Mouse (Mus musculus) limb, embryonic 12.5 days (tissue): ENCODE measurements at regions not wholly inside any gene's neighbourhood (a gene's known extent, or its start where the extent isn't known, plus 50 kb on each side); places are given as distances from the start of the nearest gene placed in this dataset.

ENCODE experiments used
- ATAC-seq: fragments of 200-750 bp; cut with Nextera tagmentation; 2 replicates; pipeline ENCODE4 v1.8.0; 2017; ENCODE audit warnings: low read depth, moderate TSS enrichment; ENCODE audit not compliant: insufficient number of reproducible peaks, insufficient read depth, low FRiP score, low TSS enrichment
- H3K27ac ChIP-seq: fragments of 300-500 bp; sonication (generic); 2 replicates; pipeline ENCODE4 v1.5.1; 2016; ENCODE audit warnings: mild to moderate bottlenecking, moderate library complexity
- H3K27me3 ChIP-seq: fragments of 300-500 bp; sonication (generic); 2 replicates; pipeline ENCODE4 v1.6.1; 2016; ENCODE audit warnings: mild to moderate bottlenecking, moderate library complexity
- H3K36me3 ChIP-seq: fragments of 300-500 bp; sonication (generic); 2 replicates; pipeline ENCODE4 v1.6.1; 2016; ENCODE audit warnings: mild to moderate bottlenecking, moderate library complexity
- H3K4me1 ChIP-seq: fragments of 300-500 bp; sonication (generic); replicated peaks from 2 replicates; pipeline ENCODE4 v1.6.1; 2016
- H3K4me2 ChIP-seq: fragments of 300-500 bp; sonication (generic); 2 replicates; pipeline ENCODE4 v1.6.1; 2016; ENCODE audit warnings: mild to moderate bottlenecking, moderate library complexity
- H3K4me3 ChIP-seq: fragments of 300-500 bp; sonication (generic); replicated peaks from 2 replicates; pipeline ENCODE4 v1.5.1; 2016; ENCODE audit warnings: mild to moderate bottlenecking
- H3K9ac ChIP-seq: fragments of 300-500 bp; sonication (generic); replicated peaks from 2 replicates; pipeline ENCODE4 v1.6.1; 2016; ENCODE audit warnings: mild to moderate bottlenecking, moderate library complexity
- H3K9me3 ChIP-seq: fragments of 300-500 bp; sonication (generic); 2 replicates; pipeline ENCODE4 v1.6.1; 2016; ENCODE audit warnings: mild to moderate bottlenecking, moderate library complexity
- WGBS: fragments of 180-500 bp; shearing (Covaris S2); methylation state at CpG from one replicate; pipeline ENCODE4 v1.1.7; 2016; 5-methylcytosine and 5-hydroxymethylcytosine counted together

- no peak overlapping the region for H3K9ac ChIP-seq
- H3K36me3 ChIP-seq = no peaks in the 10 kb centered on the region
- no peaks in the 10 kb centered on the region for H3K27me3 ChIP-seq
- no peaks in the 10 kb centered on the region for H3K4me1 ChIP-seq
- H3K4me3 ChIP-seq = no peak overlapping the region
- no peak overlapping the region for H3K27ac ChIP-seq
- no peak overlapping the region for H3K4me2 ChIP-seq
- no peaks in the 10 kb centered on the region for H3K9me3 ChIP-seq
- ATAC-seq = no peak
- 94% methylated on average over 3 of the region's 3 CpGs for WGBS
These were observed 147.8 kb downstream of the Cdc5l start for GRCm38 (mm10) chr17:45285621-45286189.

GRCm38 (mm10) chr17:45281554-45281953 lies 152.0 kb downstream of the Cdc5l start:
- no peaks in the 10 kb centered on the region for H3K9me3 ChIP-seq
- 85% methylated on average over 1 of the region's 1 CpGs for WGBS
- no peaks in the 10 kb centered on the region for H3K36me3 ChIP-seq
- H3K27ac ChIP-seq = no peak overlapping the region
- no peak overlapping the region for H3K4me2 ChIP-seq
- 0 out of 2 replicates have a peak, but pooled peaks cover 8% of the 10 kb centered on the region for H3K27me3 ChIP-seq
- no peak overlapping the region for H3K4me3 ChIP-seq
- no peak overlapping the region for H3K9ac ChIP-seq
- peaks cover 16% of the 10 kb centered on the region for H3K4me1 ChIP-seq
- no peak for ATAC-seq

- H3K9me3 ChIP-seq = no peaks in the 10 kb centered on the region
- H3K27me3 ChIP-seq = peaks cover 8% of the 10 kb centered on the region; the same call in 1 of the 2 replicates
- H3K4me2 ChIP-seq = peak overlapping the region; percentile 38
- no peak overlapping the region for H3K27ac ChIP-seq
- H3K4me3 ChIP-seq = no peak overlapping the region
- WGBS = 7% methylated on average over 3 of the region's 3 CpGs
- peaks cover 16% of the 10 kb centered on the region for H3K4me1 ChIP-seq
- ATAC-seq = no peak
- no peaks in the 10 kb centered on the region for H3K36me3 ChIP-seq
- H3K9ac ChIP-seq = no peak overlapping the region
These were observed 153.7 kb downstream of the Cdc5l start for GRCm38 (mm10) chr17:45279811-45280205.

DNA sequence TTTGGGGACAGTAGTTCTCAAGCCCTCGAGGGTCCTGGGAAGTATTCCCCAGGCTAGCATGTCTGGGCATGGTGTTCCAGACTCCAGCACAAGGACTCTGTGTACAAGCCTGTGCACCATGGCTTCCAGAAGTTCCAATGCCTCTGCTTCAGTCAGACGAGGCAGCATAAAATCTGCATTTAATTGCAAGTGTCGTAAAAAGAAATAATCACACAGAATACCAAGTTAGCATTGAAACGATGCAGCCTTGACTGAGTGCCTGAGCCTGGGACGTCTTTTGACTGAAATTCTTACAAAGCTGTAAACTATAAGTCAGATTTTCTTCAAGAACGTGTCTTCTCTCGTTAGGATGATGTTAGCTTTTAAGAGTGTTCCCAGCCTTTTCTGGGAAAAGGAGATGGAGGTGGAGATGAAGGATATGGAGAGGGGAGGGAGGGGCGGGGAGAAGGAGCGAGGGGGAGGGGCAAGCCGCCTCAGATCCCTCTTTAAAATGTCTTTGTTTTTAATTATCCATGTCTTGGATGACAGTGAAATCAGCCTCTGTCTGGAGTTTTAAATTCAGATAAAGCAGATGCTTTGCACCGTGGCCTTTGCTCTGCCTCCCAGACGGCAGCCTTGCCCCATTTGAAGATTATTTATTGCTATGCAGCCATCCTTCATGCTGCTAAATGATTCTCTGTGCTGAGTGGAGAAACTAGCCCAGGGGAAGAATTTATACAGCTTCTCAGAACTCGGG lies 154.3 kb downstream of the Cdc5l start:
- WGBS = 7% methylated on average over 13 of the region's 13 CpGs
- Histone ChIP-seq H3K27me3 (peaks cover 8% of the 10 kb centered on the region; the same call in 1 of the 2 replicates), H3K36me3 (no peaks in the 10 kb centered on the region), H3K27ac (0 out of 2 replicates have a peak overlapping the region, but pooled peaks have one; percentile 35), H3K4me1 (peaks cover 16% of the 10 kb centered on the region), H3K4me3 (no peak overlapping the region), H3K4me2 (peak overlapping the region; percentile 38), H3K9me3 (no peaks in the 10 kb centered on the region), H3K9ac (no peak overlapping the region)
- no peak for ATAC-seq

DNA sequence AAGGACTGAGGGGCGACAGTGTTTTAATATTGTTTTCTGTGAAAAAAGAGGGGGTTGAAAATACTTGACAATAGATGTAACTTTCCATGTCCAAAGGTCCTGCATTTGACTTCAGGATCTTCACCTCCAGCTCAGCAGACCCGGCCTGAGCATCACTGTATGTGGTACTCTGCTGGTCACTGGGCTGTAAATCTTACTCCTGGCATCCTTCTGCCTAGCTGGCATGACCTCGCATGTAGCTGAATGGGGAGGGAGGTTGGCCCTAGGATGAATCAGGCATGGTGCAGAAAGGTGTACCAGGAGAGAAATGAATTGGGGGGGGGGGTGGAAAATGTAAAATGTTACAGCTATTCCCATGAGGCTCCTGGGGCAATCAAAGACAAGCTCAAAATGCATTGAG lies 156.0 kb downstream of the Cdc5l start:
- Histone ChIP-seq H3K36me3 (no peaks in the 10 kb centered on the region), H3K9ac (no peak overlapping the region), H3K4me2 (no peak overlapping the region), H3K27ac (no peak overlapping the region), H3K27me3 (peaks cover 8% of the 10 kb centered on the region; the same call in 1 of the 2 replicates), H3K4me3 (no peak overlapping the region), H3K9me3 (no peaks in the 10 kb centered on the region), H3K4me1 (peaks cover 16% of the 10 kb centered on the region)
- no peak for ATAC-seq
- WGBS = 70% methylated on average over 3 of the region's 3 CpGs

GRCm38 (mm10) chr17:45276686-45277405 lies 156.7 kb downstream of the Cdc5l start:
- no peak for ATAC-seq
- H3K4me3 ChIP-seq = no peak overlapping the region
- H3K9ac ChIP-seq = no peak overlapping the region
- H3K4me1 ChIP-seq = peaks cover 16% of the 10 kb centered on the region
- no peaks in the 10 kb centered on the region for H3K36me3 ChIP-seq
- no peak overlapping the region for H3K27ac ChIP-seq
- H3K27me3 ChIP-seq = peaks cover 8% of the 10 kb centered on the region; the same call in 1 of the 2 replicates
- H3K4me2 ChIP-seq = no peak overlapping the region
- H3K9me3 ChIP-seq = no peaks in the 10 kb centered on the region
- 78% methylated on average over 12 of the region's 12 CpGs for WGBS

DNA sequence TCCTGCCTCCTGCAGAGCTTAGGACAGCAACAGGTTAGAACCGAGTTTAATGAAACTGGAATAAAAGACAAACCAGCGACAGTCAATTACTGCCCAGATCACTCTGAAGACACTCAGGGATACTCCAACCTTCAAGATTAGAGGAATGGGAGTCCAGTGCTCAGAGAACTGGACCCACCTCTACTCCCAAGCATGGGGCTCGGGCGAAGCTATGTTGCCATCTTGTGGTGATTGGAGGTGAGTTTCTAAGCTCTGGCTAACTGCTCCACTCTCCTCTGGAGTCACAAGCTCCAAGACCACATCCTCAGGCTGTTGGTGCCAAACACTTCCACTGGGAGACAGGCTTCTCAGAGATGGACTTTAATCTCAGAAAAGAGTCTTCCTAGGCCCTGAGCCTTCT lies 158.6 kb downstream of the Cdc5l start:
- no peak overlapping the region for H3K4me2 ChIP-seq
- ATAC-seq = no peak
- WGBS = 68% methylated on average over 4 of the region's 4 CpGs

DNA sequence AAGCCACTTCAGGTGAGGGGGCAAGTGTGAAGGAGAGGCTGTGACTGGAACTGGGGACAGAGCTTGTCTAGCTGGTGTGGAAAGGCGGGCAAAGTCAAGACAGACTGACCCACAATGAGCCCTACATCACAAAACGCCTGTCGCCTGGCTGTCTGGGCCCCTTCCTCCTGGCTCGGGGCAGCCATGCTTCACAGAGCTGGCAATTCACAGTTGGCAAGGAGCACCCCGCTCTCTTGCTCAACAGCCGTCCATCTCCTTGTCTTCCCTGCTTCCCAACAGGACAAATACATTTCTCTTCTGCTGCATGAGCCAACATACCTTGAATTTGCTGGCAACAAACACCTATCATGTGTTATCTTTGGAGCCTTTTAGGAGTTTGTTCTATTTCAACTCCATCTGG lies 166.8 kb downstream of the Cdc5l start:
- Histone ChIP-seq H3K9ac (no peak overlapping the region), H3K36me3 (no peaks in the 10 kb centered on the region), H3K9me3 (peaks cover 5% of the 10 kb centered on the region; the same call in 1 of the 2 replicates), H3K4me2 (no peak overlapping the region), H3K27ac (no peak overlapping the region), H3K4me1 (no peaks in the 10 kb centered on the region; the same call in 1 of the 2 replicates), H3K27me3 (0 out of 2 replicates have a peak, but pooled peaks cover 10% of the 10 kb centered on the region), H3K4me3 (no peak overlapping the region)
- no peak for ATAC-seq
- 77% methylated on average over 6 of the region's 6 CpGs for WGBS

More for the DNA sequence above, 158.6 kb downstream of the Cdc5l start:
- Histone ChIP-seq H3K4me1 (peaks cover 14% of the 10 kb centered on the region), H3K9me3 (peaks cover 5% of the 10 kb centered on the region; the same call in 1 of the 2 replicates), H3K4me3 (no peak overlapping the region), H3K36me3 (no peaks in the 10 kb centered on the region), H3K27me3 (peaks cover 6% of the 10 kb centered on the region; the same call in 1 of the 2 replicates), H3K27ac (no peak overlapping the region), H3K9ac (no peak overlapping the region)

DNA sequence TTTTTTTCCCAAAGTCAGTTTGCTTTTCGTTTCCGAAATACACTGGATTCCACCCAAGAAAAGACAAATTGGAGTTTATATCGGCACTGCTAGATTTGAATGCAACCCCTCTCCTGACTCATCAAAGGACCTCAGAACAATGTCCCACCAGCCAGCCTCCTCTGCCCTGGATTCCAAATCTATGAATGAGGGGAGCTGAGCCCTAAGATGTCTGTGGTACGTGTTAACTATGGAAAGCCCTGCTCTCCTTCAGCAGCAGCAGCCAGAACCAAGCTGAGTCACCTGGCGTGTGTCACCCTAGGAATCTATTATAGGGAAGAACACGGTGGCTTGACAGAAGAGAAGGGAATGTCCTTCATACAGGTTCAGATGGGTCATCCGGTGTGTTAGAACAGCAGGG lies 167.9 kb downstream of the Cdc5l start:
- Histone ChIP-seq H3K9me3 (no peaks in the 10 kb centered on the region), H3K36me3 (no peaks in the 10 kb centered on the region), H3K4me3 (no peak overlapping the region), H3K9ac (no peak overlapping the region), H3K4me2 (no peak overlapping the region), H3K4me1 (no peaks in the 10 kb centered on the region; the same call in 1 of the 2 replicates), H3K27ac (no peak overlapping the region), H3K27me3 (peaks cover 15% of the 10 kb centered on the region; the same call in 1 of the 2 replicates)
- WGBS = 88% methylated on average over 7 of the region's 7 CpGs
- no peak for ATAC-seq

- Histone ChIP-seq H3K4me3 (no peak overlapping the region), H3K4me2 (no peak overlapping the region), H3K27me3 (peaks cover 15% of the 10 kb centered on the region; the same call in 1 of the 2 replicates), H3K36me3 (no peaks in the 10 kb centered on the region), H3K9me3 (no peaks in the 10 kb centered on the region), H3K27ac (no peak overlapping the region), H3K9ac (no peak overlapping the region), H3K4me1 (no peaks in the 10 kb centered on the region; the same call in 1 of the 2 replicates)
- ATAC-seq = no peak
- 53% methylated on average over 6 of the region's 6 CpGs for WGBS
These were observed 169.1 kb downstream of the Cdc5l start for GRCm38 (mm10) chr17:45264434-45264833.

- no peak overlapping the region for H3K4me2 ChIP-seq
These were observed 173.1 kb downstream of the Cdc5l start for GRCm38 (mm10) chr17:45260421-45260820.

More at GRCm38 (mm10) chr17:45260421-45260820, 173.1 kb downstream of the Cdc5l start:
- H3K36me3 ChIP-seq = no peaks in the 10 kb centered on the region
- H3K4me1 ChIP-seq = no peaks in the 10 kb centered on the region; the same call in 1 of the 2 replicates
- WGBS = 87% methylated on average over 10 of the region's 10 CpGs
- no peak for ATAC-seq
- peaks cover 18% of the 10 kb centered on the region; the same call in 1 of the 2 replicates for H3K27me3 ChIP-seq
- H3K9me3 ChIP-seq = no peaks in the 10 kb centered on the region
- no peak overlapping the region for H3K4me3 ChIP-seq
- H3K27ac ChIP-seq = no peak overlapping the region
- no peak overlapping the region for H3K9ac ChIP-seq
